Mouse (Mus musculus): ENCODE data around the gene Abcb9. TPM values are rescaled to one million over a fixed set of nuclear protein-coding genes. Genes with fewer than 3 reads are reported as not detected.

Abcb9 gene
- total and polyA plus RNA-seq, 3 experiments, result 8.9 to 10.1 (median 9.9) TPM

DNA sequence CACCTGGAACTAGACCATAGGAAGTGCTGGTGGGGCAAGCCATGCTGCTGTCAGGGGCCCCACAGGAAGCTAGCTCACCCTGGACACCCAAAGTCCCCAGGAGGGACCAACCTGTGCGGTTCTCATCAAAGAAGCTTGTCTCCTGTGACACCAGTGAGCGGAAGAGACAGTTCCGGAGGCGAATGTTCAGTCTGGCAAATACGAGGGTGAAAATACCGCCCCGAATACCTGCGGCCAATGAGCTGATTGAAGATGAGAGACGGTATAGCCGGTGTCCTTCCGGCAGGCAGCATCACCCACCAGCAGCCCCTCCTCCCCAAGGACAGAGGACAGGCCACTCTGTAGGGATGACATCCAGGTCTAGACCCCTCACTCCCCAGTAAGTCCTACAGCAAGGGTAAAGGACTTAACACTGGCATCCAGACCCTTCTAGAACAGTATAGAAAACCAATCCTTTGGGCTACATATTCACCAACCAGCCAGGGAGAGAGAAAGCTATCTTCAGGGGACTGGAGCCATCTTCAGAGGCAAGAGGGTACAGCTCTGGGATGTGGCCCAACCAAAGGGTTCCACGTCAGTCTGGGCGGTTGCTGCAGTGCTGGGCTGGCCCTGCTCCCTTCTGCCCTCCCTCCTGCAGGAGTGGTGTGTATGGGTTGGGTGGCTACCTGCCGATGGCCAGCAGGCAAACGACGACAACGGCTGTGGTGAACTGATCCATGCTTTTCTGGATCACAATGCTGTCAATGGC, 12.5 kb downstream of the Abcb9 start:
- Histone ChIP-seq H3K27me3 (ENCODE audit: control insufficient read depth, insufficient read depth, low read length) (no peaks in the 10 kb centered on the region), H3K4me3 (no peak overlapping the region), H3K9ac (ENCODE audit: low read depth, low read length) (no peak overlapping the region), H3K27ac (no peak overlapping the region), H3K4me1 (ENCODE audit: control insufficient read depth, insufficient read depth, low read length) (no peaks in the 10 kb centered on the region), H3K36me3 (ENCODE audit: control insufficient read depth, insufficient read depth, low read length) (no peaks in the 10 kb centered on the region), H3K79me2 (replicated peaks; ENCODE audit: control insufficient read depth, insufficient read depth, low read length) (no peaks in the 10 kb centered on the region)
- TF ChIP-seq EP300 (IDR thresholded peaks at IDR 0.05; ENCODE audit: insufficient read depth, low read depth, low read length), result no peak
- TF ChIP-seq POLR2A (IDR thresholded peaks at IDR 0.05; ENCODE audit: insufficient read depth, low read depth, low read length), result no peak
- TF ChIP-seq CTCF (IDR thresholded peaks at IDR 0.05), result no peak
- intact Hi-C loops (cut with DNase I), result loop anchor here (5.0 kb wide), 1 partner anchor 36 kb away; no protein-coding TSS in a partner anchor
- DNase-seq, result no peak
- WGBS, result 91% methylated on average over 17 of the region's 17 CpGs

- Histone ChIP-seq H3K79me2 (replicated peaks; ENCODE audit: control insufficient read depth, insufficient read depth, low read length) (no peaks in the 10 kb centered on the region), H3K9ac (ENCODE audit: low read depth, low read length) (no peak overlapping the region), H3K27me3 (ENCODE audit: control insufficient read depth, insufficient read depth, low read length) (no peaks in the 10 kb centered on the region), H3K36me3 (ENCODE audit: control insufficient read depth, insufficient read depth, low read length) (no peaks in the 10 kb centered on the region), H3K27ac (no peak overlapping the region), H3K4me3 (no peak overlapping the region), H3K4me1 (ENCODE audit: control insufficient read depth, insufficient read depth, low read length) (no peaks in the 10 kb centered on the region)
- WGBS, result 83% methylated on average over 10 of the region's 10 CpGs
- intact Hi-C loops (cut with DNase I), result loop anchor here (5.0 kb wide), 1 partner anchor 35 kb away; no protein-coding TSS in a partner anchor
- TF ChIP-seq CTCF (IDR thresholded peaks at IDR 0.05) (no peak), POLR2A (IDR thresholded peaks at IDR 0.05; ENCODE audit: insufficient read depth, low read depth, low read length) (no peak), EP300 (IDR thresholded peaks at IDR 0.05; ENCODE audit: insufficient read depth, low read depth, low read length) (no peak)
- no peak for DNase-seq
Observed at GRCm38 (mm10) chr5:124082447-124082846, 13.2 kb downstream of the Abcb9 start.

GRCm38 (mm10) chr5:124079880-124080279, 15.7 kb downstream of the Abcb9 start:
- Histone ChIP-seq H3K79me2 (replicated peaks; ENCODE audit: control insufficient read depth, insufficient read depth, low read length) (no peaks in the 10 kb centered on the region), H3K9ac (ENCODE audit: low read depth, low read length) (no peak overlapping the region), H3K27me3 (ENCODE audit: control insufficient read depth, insufficient read depth, low read length) (no peaks in the 10 kb centered on the region), H3K4me3 (no peak overlapping the region), H3K36me3 (ENCODE audit: control insufficient read depth, insufficient read depth, low read length) (no peaks in the 10 kb centered on the region), H3K27ac (no peak overlapping the region), H3K4me1 (ENCODE audit: control insufficient read depth, insufficient read depth, low read length) (peaks cover 3% of the 10 kb centered on the region; the same call in 1 of the 2 replicates)
- no peak for TF ChIP-seq CTCF (IDR thresholded peaks at IDR 0.05)
- TF ChIP-seq EP300 (IDR thresholded peaks at IDR 0.05; ENCODE audit: insufficient read depth, low read depth, low read length), result no peak
- DNase-seq, result no peak
- 87% methylated on average over 17 of the region's 17 CpGs for WGBS
- intact Hi-C loops (cut with DNase I), result loop anchor here (5.0 kb wide), 2 partner anchors 33 to 43 kb away; no protein-coding TSS in a partner anchor

GRCm38 (mm10) chr5:124078794-124079416, 16.7 kb downstream of the Abcb9 start:
- H3K27ac ChIP-seq, result no peak overlapping the region
- H3K9ac ChIP-seq (ENCODE audit: low read depth, low read length), result no peak overlapping the region
- intact Hi-C loops (cut with DNase I), result loop anchor here (5.0 kb wide), 1 partner anchor 42 kb away; no protein-coding TSS in a partner anchor
- 76% methylated on average over 9 of the region's 9 CpGs for WGBS
- no peak overlapping the region for H3K4me3 ChIP-seq
- no peak for TF ChIP-seq CTCF (IDR thresholded peaks at IDR 0.05)
- TF ChIP-seq EP300 (IDR thresholded peaks at IDR 0.05; ENCODE audit: insufficient read depth, low read depth, low read length), result no peak
- TF ChIP-seq POLR2A (IDR thresholded peaks at IDR 0.05; ENCODE audit: insufficient read depth, low read depth, low read length), result no peak
- no peaks in the 10 kb centered on the region for H3K79me2 ChIP-seq (replicated peaks; ENCODE audit: control insufficient read depth, insufficient read depth, low read length)
- H3K27me3 ChIP-seq (ENCODE audit: control insufficient read depth, insufficient read depth, low read length), result no peaks in the 10 kb centered on the region
- H3K36me3 ChIP-seq (ENCODE audit: control insufficient read depth, insufficient read depth, low read length), result no peaks in the 10 kb centered on the region
- DNase-seq, result no peak
- H3K4me1 ChIP-seq (ENCODE audit: control insufficient read depth, insufficient read depth, low read length), result peaks cover 3% of the 10 kb centered on the region; the same call in 1 of the 2 replicates

- WGBS, result 81% methylated on average over 6 of the region's 6 CpGs
- Histone ChIP-seq H3K4me3 (no peak overlapping the region), H3K9ac (ENCODE audit: low read depth, low read length) (no peak overlapping the region), H3K27ac (no peak overlapping the region), H3K4me1 (ENCODE audit: control insufficient read depth, insufficient read depth, low read length) (peaks cover 4% of the 10 kb centered on the region), H3K27me3 (ENCODE audit: control insufficient read depth, insufficient read depth, low read length) (no peaks in the 10 kb centered on the region), H3K79me2 (replicated peaks; ENCODE audit: control insufficient read depth, insufficient read depth, low read length) (no peaks in the 10 kb centered on the region), H3K36me3 (ENCODE audit: control insufficient read depth, insufficient read depth, low read length) (no peaks in the 10 kb centered on the region)
- DNase-seq, result no peak
- intact Hi-C loops (cut with DNase I), result loop anchor here (5.0 kb wide), 1 partner anchor 41 kb away; no protein-coding TSS in a partner anchor
- TF ChIP-seq POLR2A (IDR thresholded peaks at IDR 0.05; ENCODE audit: insufficient read depth, low read depth, low read length), result no peak
- no peak for TF ChIP-seq CTCF (IDR thresholded peaks at IDR 0.05)
- TF ChIP-seq EP300 (IDR thresholded peaks at IDR 0.05; ENCODE audit: insufficient read depth, low read depth, low read length), result no peak
Observed at GRCm38 (mm10) chr5:124077856-124078460, 17.6 kb downstream of the Abcb9 start.

All from heart, adult 2 months (tissue).